Comparison of ENCODE assay signal across 9 mouse cellular contexts in the genomic region with DNA sequence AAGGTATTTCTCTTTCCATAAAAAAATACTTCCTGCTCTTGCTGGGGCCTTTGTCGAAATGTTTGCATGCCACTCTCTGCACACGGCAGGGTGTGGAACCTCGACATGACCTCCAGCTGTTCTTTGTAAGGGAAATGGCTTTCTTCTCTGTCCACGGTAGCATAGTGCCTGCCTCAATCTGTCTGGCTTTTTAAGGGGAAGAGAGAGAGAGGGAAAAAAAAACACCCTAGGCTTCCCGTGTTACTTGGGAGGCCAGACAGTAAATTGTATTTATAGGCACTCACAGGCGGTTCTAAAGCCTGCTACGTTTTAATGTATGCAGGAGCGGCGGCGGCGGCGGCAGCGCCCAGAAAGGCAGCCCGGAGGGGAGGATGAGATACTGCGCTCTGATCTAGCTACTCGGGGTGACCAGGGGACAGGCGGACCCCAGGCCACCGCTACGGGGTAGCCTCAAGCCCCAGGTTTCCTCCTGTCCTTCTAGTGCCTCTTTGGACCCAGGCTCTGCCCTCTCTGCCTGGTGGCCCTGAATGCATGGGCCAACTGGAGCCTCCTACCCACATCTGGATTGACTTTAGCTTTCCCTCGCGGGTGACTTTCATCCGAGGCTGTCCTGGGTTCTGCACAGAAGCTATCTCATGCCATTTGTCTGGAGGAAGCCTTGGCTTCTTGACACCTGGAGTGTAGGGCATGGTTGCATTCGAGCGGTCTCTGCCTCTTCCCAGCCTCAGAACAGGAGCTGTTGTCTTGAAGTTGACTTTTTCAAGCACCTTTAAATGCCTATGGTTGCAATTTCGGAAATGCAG. TPM values are rescaled to one million over a fixed set of nuclear protein-coding genes. Genes with fewer than 3 reads are reported as not detected.
DNase-seq lines count a peak whose midpoint lies in the region; ATAC-seq and TF ChIP-seq lines count a peak whose summit lies in the region.
"Had no signal": no experiment of that assay in that cellular context is flagged by ENCODE, and none has a peak within 500 bp of the region (broad histone marks: within the 10 kb centered on the region; RNA-seq: fewer than 3 reads in every experiment).

No protein-coding gene starts in this region.

- peak overlapping the region; percentile 41; the same call in 1 of the 2 replicates for H3K9ac ChIP-seq in heart, embryonic 12.5 days
- H3K9ac ChIP-seq in neural tube, embryonic 11.5 days (ENCODE audit: low read length): peak overlapping the region; percentile 45

- H3K27ac ChIP-seq in heart, embryonic 12.5 days (ENCODE audit: poor library complexity, severe bottlenecking): peak overlapping the region; percentile 49; the same call in 1 of the 2 replicates
- H3K27ac ChIP-seq in embryonic facial prominence, embryonic 10.5 days (replicated peaks): peak overlapping the region; percentile 20; the same call in 1 of the 2 replicates
- 0 out of 2 replicates have a peak overlapping the region, but pooled peaks have one; percentile 34 for H3K27ac ChIP-seq in neural tube, embryonic 11.5 days (ENCODE audit: low read depth, low read length)
- no peak overlapping the region for H3K27ac ChIP-seq in gastrocnemius, adult 2 months

- DNase-seq in heart, adult 9 months (ENCODE audit: low spot score in 2 of 2): no peak
- DNase-seq in embryonic facial prominence, embryonic 10.5 days (ENCODE audit: low spot score): peak; percentile 51
- peak; percentile 38 for DNase-seq in large intestine, adult 2 months (ENCODE audit: low read depth, low spot score)
- peak; percentile 65 for DNase-seq in neural tube, embryonic 11.5 days (ENCODE audit: low spot score)
- no peak for DNase-seq in cerebellum, postnatal 36 days
- no peak for DNase-seq in gastrocnemius, adult 2 months
- DNase-seq in thymus, adult 18-20 months: no peak
- DNase-seq: B cell, adult 2 months had no signal

- peaks cover 55% of the 10 kb centered on the region for H3K4me1 ChIP-seq in heart, embryonic 12.5 days (replicated peaks)
- H3K4me1 ChIP-seq in embryonic facial prominence, embryonic 10.5 days: peaks cover 32% of the 10 kb centered on the region
- peaks cover 11% of the 10 kb centered on the region for H3K4me1 ChIP-seq in neural tube, embryonic 11.5 days (ENCODE audit: control insufficient read depth, insufficient read depth, low read length)

- peak overlapping the region; percentile 71 for H3K4me2 ChIP-seq in heart, embryonic 12.5 days
- peak overlapping the region; percentile 53 for H3K4me2 ChIP-seq in neural tube, embryonic 11.5 days (ENCODE audit: low read depth)

- H3K36me3 ChIP-seq in heart, embryonic 12.5 days: peaks cover 12% of the 10 kb centered on the region
- H3K36me3 ChIP-seq in embryonic facial prominence, embryonic 10.5 days (replicated peaks): peaks cover 8% of the 10 kb centered on the region; the same call in 1 of the 2 replicates
- H3K36me3 ChIP-seq in neural tube, embryonic 11.5 days (ENCODE audit: control insufficient read depth, insufficient read depth, low read length): no peaks in the 10 kb centered on the region

- peaks cover 30% of the 10 kb centered on the region for H3K27me3 ChIP-seq in heart, embryonic 12.5 days (replicated peaks)
- peaks cover 25% of the 10 kb centered on the region for H3K27me3 ChIP-seq in embryonic facial prominence, embryonic 10.5 days (replicated peaks; ENCODE audit: low read depth, poor library complexity, severe bottlenecking)
- no peaks in the 10 kb centered on the region for H3K27me3 ChIP-seq in neural tube, embryonic 11.5 days (ENCODE audit: control insufficient read depth, insufficient read depth, low read length)

- H3K4me3 ChIP-seq in heart, embryonic 12.5 days: peak overlapping the region; percentile 20
- H3K4me3 ChIP-seq in embryonic facial prominence, embryonic 10.5 days: peak overlapping the region; percentile 48
- H3K4me3 ChIP-seq in neural tube, embryonic 11.5 days (ENCODE audit: low read depth, low read length): no peak overlapping the region
- H3K4me3 ChIP-seq in gastrocnemius, adult 2 months: no peak overlapping the region

- WGBS in heart, embryonic 12.5 days: 6% methylated on average over 25 of the region's 25 CpGs
- 6% methylated on average over 25 of the region's 25 CpGs for WGBS in embryonic facial prominence, embryonic 10.5 days
- 37% methylated on average over 25 of the region's 25 CpGs for WGBS in large intestine, adult 2 months
- WGBS in neural tube, embryonic 11.5 days: 3% methylated on average over 25 of the region's 25 CpGs

- ATAC-seq in heart, embryonic 12.5 days (ENCODE audit: insufficient number of reproducible peaks, low FRiP score): no peak
- ATAC-seq in neural tube, embryonic 11.5 days (ENCODE audit: insufficient read depth, low FRiP score, low TSS enrichment): peak; percentile 73

- H3K9me3 ChIP-seq in heart, embryonic 12.5 days (replicated peaks): peaks cover 7% of the 10 kb centered on the region
- no peaks in the 10 kb centered on the region for H3K9me3 ChIP-seq in embryonic facial prominence, embryonic 10.5 days
- H3K9me3 ChIP-seq in neural tube, embryonic 11.5 days (ENCODE audit: control insufficient read depth, low read length): no peaks in the 10 kb centered on the region

- intact Hi-C loops in gastrocnemius, adult 2 months (cut with DNase I): no loop called here

- no peak for TF ChIP-seq CTCF in gastrocnemius, adult 2 months (IDR thresholded peaks at IDR 0.05)

RNA-seq across cellular contexts. Expression of gene Efcab10, which starts 49.5 kb away (rescaled TPM):
- polyA plus RNA-seq in heart, embryonic 12.5 days (2016; fragmentation: Nextera tagmentation; extraction: Ambion mirVana): not detected in 2 replicates
- 0.48 and 1.0 TPM in 2 replicates for polyA plus RNA-seq in embryonic facial prominence, embryonic 10.5 days (2016; fragmentation: Nextera tagmentation; extraction: Ambion mirVana)
- not detected in 2 replicates for polyA plus RNA-seq in large intestine, adult 2 months (2012; rRNA removed)
- polyA plus RNA-seq in neural tube, embryonic 11.5 days (2014; fragmentation: Nextera tagmentation; extraction: Ambion mirVana): not detected in 2 replicates
- total RNA-seq in gastrocnemius, adult 2 months (2021): not detected

Comparison
In these comparisons a context has a peak if more than half of its experiments do, and no peak if none do; other contexts are left out.
1. H3K4me3 ChIP-seq: peak in heart, embryonic 12.5 days (single experiment) and embryonic facial prominence, embryonic 10.5 days (single experiment); none in neural tube, embryonic 11.5 days (single experiment) and gastrocnemius, adult 2 months (single experiment).
2. DNase-seq: peak in embryonic facial prominence, embryonic 10.5 days (single experiment), large intestine, adult 2 months (single experiment) and neural tube, embryonic 11.5 days (single experiment); none in heart, adult 9 months (0 of 2), cerebellum, postnatal 36 days (0 of 2), gastrocnemius, adult 2 months (single experiment) and thymus, adult 18-20 months (0 of 2).